Mouse (Mus musculus) MEL (cell line): Measurements from ENCODE around the gene Il3. TPM values are rescaled to one million over a fixed set of nuclear protein-coding genes. Genes with fewer than 3 reads are reported as not detected.
A peak's percentile ranks its signal among the peaks of the same experiment; 100 is the strongest.

Experiments
- DNase-seq: peaks from one replicate; pipeline ENCODE4 v3.0.0; 2011; ENCODE audit warnings: low read depth, low spot score
- H3K27ac ChIP-seq: 2 replicates; pipeline ENCODE4 v1.5.1; 2012; ENCODE audit warnings: low read depth, mild to moderate bottlenecking, control low read depth, low read length, moderate library complexity; ENCODE audit not compliant: control insufficient read depth
- H3K27me3 ChIP-seq, 2 experiments: fragments of 150-350 bp in 1 of 2; sonication (generic) in 1 of 2; 2 replicates each; pipeline ENCODE4 v1.6.1; 2012; ENCODE audit warnings: low read length in 2 of 2, mild to moderate bottlenecking in 2 of 2, improper control_type of control experiment in 1 of 2, moderate library complexity in 1 of 2; ENCODE audit not compliant: insufficient read depth in 2 of 2, control insufficient read depth in 1 of 2
- H3K36me3 ChIP-seq, 2 experiments: 2 replicates each; pipeline ENCODE4 v1.6.1; 2012 to 2014; ENCODE audit warnings: low read length in 2 of 2, improper control_type of control experiment in 1 of 2, inconsistent platforms in 1 of 2, mild to moderate bottlenecking in 1 of 2; ENCODE audit not compliant: insufficient read depth in 2 of 2, control insufficient read depth in 1 of 2
- H3K4me1 ChIP-seq, 2 experiments: fragments of 150-350 bp in 1 of 2; sonication (generic) in 1 of 2; 2 replicates each; pipeline ENCODE4 v1.6.1; 2012; ENCODE audit warnings: low read length in 2 of 2, improper control_type of control experiment in 1 of 2, mild to moderate bottlenecking in 1 of 2; ENCODE audit not compliant: insufficient read depth in 2 of 2, control insufficient read depth in 1 of 2
- H3K4me3 ChIP-seq, 2 experiments: fragments of 150-350 bp in 1 of 2; sonication (generic) in 1 of 2; 2 replicates each; pipeline ENCODE4 v1.5.1; 2012; ENCODE audit warnings: low read depth in 2 of 2, low read length in 2 of 2, mild to moderate bottlenecking in 2 of 2, moderate library complexity in 2 of 2, control low read depth in 1 of 2, improper control_type of control experiment in 1 of 2; ENCODE audit not compliant: control insufficient read depth in 1 of 2, insufficient read depth in 1 of 2
- H3K79me2 ChIP-seq: 2 replicates; pipeline ENCODE4 v1.6.1; 2012; ENCODE audit warnings: mild to moderate bottlenecking, low read length, moderate library complexity; ENCODE audit not compliant: control insufficient read depth, poor library complexity, insufficient read depth
- H3K9ac ChIP-seq: 2 replicates; pipeline ENCODE4 v1.6.1; 2012; ENCODE audit warnings: low read depth, mild to moderate bottlenecking, control low read depth, low read length, moderate library complexity; ENCODE audit not compliant: control insufficient read depth, poor library complexity, severe bottlenecking
- H3K9me3 ChIP-seq: fragments of 150-350 bp; sonication (generic); replicated peaks from 2 replicates; pipeline ENCODE4 v1.6.1; 2012; ENCODE audit warnings: mild to moderate bottlenecking, low read length, improper control_type of control experiment, moderate library complexity; ENCODE audit not compliant: insufficient read depth
- BHLHE40 ChIP-seq: IDR thresholded peaks from 2 replicates; pipeline ENCODE4 v1.6.1; 2012; ENCODE audit warnings: low read depth, mild to moderate bottlenecking, inconsistent platforms, low read length, improper control_type of control experiment, borderline replicate concordance
- CTCF ChIP-seq, 3 experiments: IDR thresholded peaks in 2 of 3; conservative IDR thresholded peaks in 1 of 3; 2 replicates each; pipeline ENCODE4 v1.5.1; 2011 to 2012; ENCODE audit warnings: low read length in 3 of 3, low read depth in 2 of 3, mild to moderate bottlenecking in 2 of 3, improper control_type of control experiment in 1 of 3, inconsistent platforms in 1 of 3, mixed read lengths in 1 of 3, moderate library complexity in 1 of 3; ENCODE audit not compliant: control insufficient read depth in 1 of 3, insufficient read depth in 1 of 3, poor library complexity in 1 of 3, severe bottlenecking in 1 of 3
- ELF1 ChIP-seq: IDR thresholded peaks from 2 replicates; pipeline ENCODE4 v1.6.1; 2014; ENCODE audit warnings: low read depth, mild to moderate bottlenecking, inconsistent platforms, low read length, improper control_type of control experiment, moderate library complexity
- EP300 ChIP-seq, 2 experiments: IDR thresholded peaks; 2 replicates each; pipeline ENCODE4 v1.6.1; 2011; ENCODE audit warnings: improper control_type of control experiment in 2 of 2, low read length in 2 of 2, low read depth in 1 of 2, mild to moderate bottlenecking in 1 of 2
- GABPA ChIP-seq: IDR thresholded peaks from 2 replicates; pipeline ENCODE4 v1.6.1; 2012; ENCODE audit warnings: low read depth, mild to moderate bottlenecking, inconsistent platforms, low read length, improper control_type of control experiment, moderate library complexity
- GATA1 ChIP-seq: IDR thresholded peaks from 2 replicates; pipeline ENCODE4 v1.6.1; 2011; ENCODE audit warnings: low read depth, low read length, improper control_type of control experiment
- HCFC1 ChIP-seq: IDR thresholded peaks from 2 replicates; pipeline ENCODE4 v1.6.1; 2012; ENCODE audit warnings: low read depth, mild to moderate bottlenecking, inconsistent platforms, low read length, improper control_type of control experiment, moderate library complexity
- JUND ChIP-seq: IDR thresholded peaks from 2 replicates; pipeline ENCODE4 v1.6.1; 2011; ENCODE audit warnings: low read depth, mild to moderate bottlenecking, improper control_type of control experiment, low read length
- MAX ChIP-seq: IDR thresholded peaks from 2 replicates; pipeline ENCODE4 v1.6.1; 2011; ENCODE audit warnings: low read length, improper control_type of control experiment
- MAZ ChIP-seq: IDR thresholded peaks from 2 replicates; pipeline ENCODE4 v1.6.1; 2012; ENCODE audit warnings: low read depth, mild to moderate bottlenecking, inconsistent platforms, low read length, improper control_type of control experiment
- MXI1 ChIP-seq: IDR thresholded peaks from 2 replicates; pipeline ENCODE4 v1.6.1; 2011; ENCODE audit warnings: mild to moderate bottlenecking, low read depth, low read length, improper control_type of control experiment
- NELFE ChIP-seq: IDR thresholded peaks from 2 replicates; pipeline ENCODE4 v1.6.1; 2011; ENCODE audit warnings: low read depth, low read length, improper control_type of control experiment
- NRF1 ChIP-seq: IDR thresholded peaks from 2 replicates; pipeline ENCODE4 v1.6.1; 2014; ENCODE audit warnings: low read depth, mild to moderate bottlenecking, inconsistent platforms, low read length, improper control_type of control experiment, moderate library complexity; ENCODE audit not compliant: poor library complexity, insufficient read depth, severe bottlenecking
- POLR2A ChIP-seq, 2 experiments: IDR thresholded peaks; 2 replicates each; pipeline ENCODE4 v1.6.1; 2011 to 2012; ENCODE audit warnings: low read length in 2 of 2, mild to moderate bottlenecking in 2 of 2, control low read depth in 1 of 2, improper control_type of control experiment in 1 of 2, low read depth in 1 of 2, moderate library complexity in 1 of 2; ENCODE audit not compliant: control insufficient read depth in 1 of 2, insufficient read depth in 1 of 2, poor library complexity in 1 of 2
- POLR2AphosphoS2 ChIP-seq: IDR thresholded peaks from 2 replicates; pipeline ENCODE4 v1.6.1; 2011; ENCODE audit warnings: low read length, improper control_type of control experiment
- POLR2AphosphoS5 ChIP-seq: IDR thresholded peaks from 2 replicates; pipeline ENCODE4 v1.6.1; 2012; ENCODE audit warnings: low read depth, borderline replicate concordance, mild to moderate bottlenecking, inconsistent platforms, low read length, moderate library complexity, mixed read lengths
- RAD21 ChIP-seq: IDR thresholded peaks from 2 replicates; pipeline ENCODE4 v1.6.1; 2011; ENCODE audit warnings: mild to moderate bottlenecking, low read depth, low read length, improper control_type of control experiment
- SIN3A ChIP-seq: IDR thresholded peaks from 2 replicates; pipeline ENCODE4 v1.6.1; 2012; ENCODE audit warnings: low read length, improper control_type of control experiment, inconsistent platforms
- TAL1 ChIP-seq: IDR thresholded peaks from 2 replicates; pipeline ENCODE4 v1.6.1; 2012; ENCODE audit warnings: mild to moderate bottlenecking, inconsistent platforms, low read length, moderate library complexity, mixed read lengths
- TBP ChIP-seq: IDR thresholded peaks from 2 replicates; pipeline ENCODE4 v1.8.0; 2011; ENCODE audit warnings: low read depth, low read length, improper control_type of control experiment
- UBTF ChIP-seq: IDR thresholded peaks from 2 replicates; pipeline ENCODE4 v1.6.1; 2012; ENCODE audit warnings: low read depth, mild to moderate bottlenecking, inconsistent platforms, low read length, improper control_type of control experiment, moderate library complexity, borderline replicate concordance; ENCODE audit not compliant: insufficient read depth
- ZKSCAN1 ChIP-seq: IDR thresholded peaks from 2 replicates; pipeline ENCODE4 v1.6.1; 2012; ENCODE audit warnings: low read depth, mild to moderate bottlenecking, inconsistent platforms, low read length, improper control_type of control experiment, moderate library complexity
- ZNF384 ChIP-seq: IDR thresholded peaks from 2 replicates; pipeline ENCODE4 v1.6.1; 2012; ENCODE audit warnings: low read depth, mild to moderate bottlenecking, inconsistent platforms, low read length, improper control_type of control experiment
- polyA plus RNA-seq, 2 experiments: library from polyadenylated mRNA; stranded (reverse) in 1 of 2; unstranded in 1 of 2; fragments of >175 nt in 1 of 2; fragments of >200 nt in 1 of 2; gene quantifications; 2 replicates each; pipeline versions ENCODE4 v1.2.1 to v1.2.4; 2012; ENCODE audit warnings: low replicate concordance in 2 of 2, low read depth in 1 of 2; ENCODE audit not compliant: insufficient read length in 2 of 2, insufficient read depth in 1 of 2, missing spikeins in 1 of 2
- total RNA-seq: library from RNA; depleted of rRNA; stranded (reverse); fragments of 300-350 nt; gene quantifications from 2 replicates; pipeline ENCODE4 v1.2.3, GENCODE M21; 2012

Gene Il3
- total and polyA plus RNA-seq, 3 experiments: not detected

DNA sequence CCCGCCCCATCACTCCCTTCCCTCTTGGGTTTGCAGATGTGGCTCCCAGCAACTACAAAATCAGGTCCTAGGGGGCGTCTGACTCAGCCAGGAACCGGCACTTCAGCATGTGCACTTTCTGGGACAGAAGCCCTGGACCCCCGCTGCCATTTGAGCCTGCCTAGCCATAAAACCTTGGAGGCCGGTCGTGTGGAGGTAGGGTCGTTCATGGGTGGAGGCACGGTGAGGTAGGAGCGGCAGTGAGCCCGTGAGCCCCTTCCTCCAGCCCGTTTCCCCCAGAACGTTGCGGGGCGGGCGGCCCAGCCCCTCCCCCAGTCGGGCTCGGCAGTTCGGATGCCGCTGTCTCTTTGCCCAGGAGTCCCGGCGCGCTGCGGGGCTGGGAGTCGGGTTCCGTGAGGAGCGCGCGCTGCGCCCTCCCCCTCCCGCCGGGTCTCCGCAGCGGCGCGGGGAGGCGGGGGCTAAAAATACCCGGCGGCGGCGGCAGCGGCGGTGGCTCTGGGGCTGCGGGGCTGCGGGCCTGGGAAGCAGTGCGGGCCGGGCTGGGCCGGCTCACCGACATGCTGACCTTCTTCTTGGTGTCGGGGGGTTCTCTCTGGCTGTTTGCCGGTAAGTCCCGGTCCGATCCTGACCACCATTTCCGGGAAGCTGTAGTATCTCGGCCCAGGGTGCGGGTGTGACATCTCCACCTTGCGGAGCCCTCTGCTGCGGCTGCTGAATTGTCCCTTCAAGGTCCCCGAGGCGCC lies 36.8 kb upstream of the Il3 start, which contains the start of gene Acsl6:
TSS of gene Acsl6 (plus strand) at position 71 of the 743 bp plus-strand sequence.
- H3K4me3 ChIP-seq: no peak within 1 kb of the TSS
- TF ChIP-seq BHLHE40: no peak
- no peak for TF ChIP-seq TBP
- no peak for TF ChIP-seq UBTF
- TF ChIP-seq HCFC1: no peak
- TF ChIP-seq EP300 (IDR thresholded peaks at IDR 0.05; ENCODE audit: low read depth in 1 of 2, low read length in 2 of 2): no peak
- no peak for TF ChIP-seq MAX
- no peak for TF ChIP-seq RAD21
- TF ChIP-seq CTCF (IDR thresholded peaks at IDR 0.05 in 2 of 3, conservative IDR thresholded peaks at IDR 0.05 in 1 of 3; ENCODE audit: control insufficient read depth in 1 of 3, insufficient read depth in 1 of 3, low read depth in 2 of 3, low read length in 3 of 3, poor library complexity in 1 of 3, severe bottlenecking in 1 of 3): no peak
- no peak for TF ChIP-seq TAL1
- no peak for TF ChIP-seq JUND
- TF ChIP-seq ZNF384: no peak
- TF ChIP-seq GABPA: no peak
- no peak for TF ChIP-seq POLR2AphosphoS2
- no peak for TF ChIP-seq NRF1
- TF ChIP-seq ZKSCAN1: no peak
- no peak for TF ChIP-seq GATA1
- TF ChIP-seq POLR2A (IDR thresholded peaks at IDR 0.05; ENCODE audit: control insufficient read depth in 1 of 2, insufficient read depth in 1 of 2, low read depth in 1 of 2, low read length in 2 of 2, poor library complexity in 1 of 2): no peak
- no peak for TF ChIP-seq POLR2AphosphoS5
- peaks cover 0 to 7% of the 10 kb centered on the region in 2 experiments; a peak in 1 of 4 replicates for H3K27me3 ChIP-seq
- DNase-seq: no peak
- H3K9ac ChIP-seq: no peak within 1 kb of the TSS
- H3K4me1 ChIP-seq: 0 out of 4 replicates have a peak, but pooled peaks cover 0 to 3% of the 10 kb centered on the region in 2 experiments
- H3K27ac ChIP-seq: no peak within 1 kb of the TSS
- H3K79me2 ChIP-seq: no peaks in the 10 kb centered on the region
- H3K36me3 ChIP-seq: no peaks in the 10 kb centered on the region
- H3K9me3 ChIP-seq: no peaks in the 10 kb centered on the region

DNA sequence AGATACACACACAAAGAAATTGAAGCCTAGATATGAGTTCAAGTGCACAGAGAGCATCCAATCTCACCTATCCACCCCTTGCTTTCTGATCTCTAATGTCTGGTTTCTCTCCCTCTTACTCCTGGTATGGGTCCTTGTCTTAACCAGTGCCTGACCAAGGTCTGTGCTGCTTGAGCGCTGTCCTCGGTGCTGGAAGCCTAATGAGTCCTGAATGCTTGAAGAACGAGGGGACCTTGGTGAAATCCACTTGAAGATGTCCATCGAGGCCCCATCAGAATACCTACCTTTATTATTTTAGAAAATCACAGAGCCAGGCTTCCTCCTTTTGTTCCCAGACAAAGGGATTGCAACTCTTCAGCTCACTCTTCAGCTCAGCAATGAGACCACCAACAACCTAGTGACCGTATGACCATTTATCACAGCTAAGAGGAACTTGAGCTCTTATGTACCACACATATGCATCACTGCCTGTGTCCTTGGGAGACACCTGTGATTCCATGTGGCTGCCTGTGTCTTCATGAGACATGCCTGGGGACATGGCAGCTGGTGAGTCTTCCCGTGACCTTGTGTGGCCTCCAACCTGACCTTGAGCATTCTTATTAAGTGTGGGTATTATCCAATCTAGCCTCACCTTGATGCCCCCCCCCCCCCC lies 36.1 kb upstream of the Il3 start:
- Histone ChIP-seq H3K9me3 (no peaks in the 10 kb centered on the region), H3K27me3 (peaks cover 0 to 7% of the 10 kb centered on the region in 2 experiments; a peak in 1 of 4 replicates), H3K79me2 (no peaks in the 10 kb centered on the region), H3K27ac (no peak overlapping the region), H3K4me1 (0 out of 4 replicates have a peak, but pooled peaks cover 0 to 3% of the 10 kb centered on the region in 2 experiments)
- peak; percentile 88 for DNase-seq
- no peak for TF ChIP-seq NELFE
- TF ChIP-seq SIN3A: peak; percentile 63; the same call in 1 of the 2 replicates
- TF ChIP-seq MXI1: 0 out of 2 replicates have a peak, but pooled peaks have one; percentile 52
- TF ChIP-seq MAZ: no peak
- no peak for TF ChIP-seq ELF1
- no peak for TF ChIP-seq MAX
- TF ChIP-seq, all 39 proteins: peak for 2
- Histone ChIP-seq H3K9ac (no peak overlapping the region), H3K36me3 (no peaks in the 10 kb centered on the region), H3K4me3 (no peak overlapping the region)
